Mouse (Mus musculus): ENCODE results near the gene Ocln. TPM values are rescaled to one million over a fixed set of nuclear protein-coding genes. Genes with fewer than 3 reads are reported as not detected.

Ocln gene
- polyA plus RNA-seq, 1 experiment from 2014 or later, result 7.8 TPM

DNA sequence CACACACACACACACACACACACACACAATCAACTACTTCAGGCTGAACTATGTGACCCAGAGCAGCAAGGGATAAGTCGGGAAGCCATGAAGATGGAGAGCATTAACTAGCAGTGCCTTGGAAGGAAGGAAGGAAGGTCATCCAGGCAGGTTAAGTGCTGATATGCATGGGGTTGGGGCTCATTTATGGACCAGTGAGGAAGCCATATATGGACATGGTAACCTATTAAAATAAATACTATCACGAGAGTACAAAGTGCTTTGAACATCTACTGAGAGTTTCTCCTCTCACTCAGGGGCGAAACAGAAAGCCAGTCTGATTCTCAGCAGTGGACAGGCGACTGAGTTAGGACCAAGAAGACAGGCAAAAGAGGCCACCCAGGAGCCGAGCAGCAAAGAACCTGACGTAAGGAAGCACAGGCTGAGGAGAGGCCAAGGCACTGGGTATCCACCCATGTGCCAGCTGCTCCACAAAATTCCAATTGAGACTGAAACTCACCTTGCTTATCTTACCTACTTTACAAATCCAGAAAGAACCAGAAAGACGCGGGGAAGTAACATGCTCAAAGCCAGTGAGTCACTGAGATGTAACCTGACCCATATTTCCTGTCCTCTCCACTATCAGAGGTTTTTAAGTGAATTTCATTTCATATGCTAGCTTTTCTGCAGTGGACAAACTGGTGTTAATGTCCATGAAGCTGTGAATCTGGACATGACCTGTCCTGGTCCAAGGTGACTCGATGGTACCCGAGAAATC is 9.3 kb downstream of the Ocln start:
- WGBS, result 72% methylated on average over 10 of the region's 10 CpGs
- no peak overlapping the region for H3K9ac ChIP-seq
- H3K4me2 ChIP-seq, result no peak overlapping the region
- no peaks in the 10 kb centered on the region for H3K4me1 ChIP-seq
- H3K9me3 ChIP-seq, result no peaks in the 10 kb centered on the region
- no peak overlapping the region for H3K4me3 ChIP-seq
- H3K27me3 ChIP-seq, result no peaks in the 10 kb centered on the region
- ATAC-seq (ENCODE audit: insufficient number of reproducible peaks, insufficient read depth, low FRiP score, low TSS enrichment, low read depth), result no peak
- H3K36me3 ChIP-seq, result no peaks in the 10 kb centered on the region
- no peak overlapping the region for H3K27ac ChIP-seq

- no peak for ATAC-seq (ENCODE audit: insufficient number of reproducible peaks, insufficient read depth, low FRiP score, low TSS enrichment, low read depth)
- Histone ChIP-seq H3K4me2 (no peak overlapping the region), H3K27ac (no peak overlapping the region), H3K36me3 (no peaks in the 10 kb centered on the region), H3K9ac (no peak overlapping the region), H3K4me3 (no peak overlapping the region), H3K4me1 (no peaks in the 10 kb centered on the region), H3K9me3 (no peaks in the 10 kb centered on the region), H3K27me3 (no peaks in the 10 kb centered on the region)
- 70% methylated on average over 3 of the region's 3 CpGs for WGBS
Observed at GRCm38 (mm10) chr13:100536149-100536548, 16.4 kb downstream of the Ocln start.

DNA sequence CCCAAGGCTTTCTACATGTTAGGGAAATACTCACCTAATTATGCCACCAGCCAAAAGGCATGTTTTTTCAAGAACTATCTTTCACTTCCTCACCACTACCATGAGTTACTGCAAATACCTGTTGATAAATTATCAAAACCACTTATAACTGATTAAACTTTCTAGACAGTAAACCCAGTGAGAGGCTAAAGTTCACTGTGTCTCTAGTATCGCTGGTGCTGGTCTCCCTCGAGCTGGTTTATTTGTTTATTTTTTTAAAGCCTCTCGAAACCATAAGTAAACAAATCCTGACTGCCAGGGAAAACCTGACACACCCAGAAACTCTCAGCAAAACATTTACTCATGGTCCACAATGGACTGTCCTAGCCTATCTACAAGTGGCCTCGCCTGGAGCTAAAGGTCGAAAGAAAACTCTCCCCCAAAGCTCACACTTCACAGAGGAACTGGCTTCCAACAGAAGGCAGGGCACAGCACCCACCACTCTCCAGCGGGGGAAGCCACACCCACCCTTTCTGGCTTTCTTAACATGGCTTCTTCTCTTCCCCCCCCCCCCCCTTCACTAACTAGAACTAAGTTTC is 19.6 kb downstream of the Ocln start:
- Histone ChIP-seq H3K36me3 (no peaks in the 10 kb centered on the region), H3K9ac (no peak overlapping the region), H3K4me2 (no peak overlapping the region), H3K27ac (no peak overlapping the region), H3K9me3 (no peaks in the 10 kb centered on the region), H3K27me3 (no peaks in the 10 kb centered on the region), H3K4me1 (no peaks in the 10 kb centered on the region), H3K4me3 (no peak overlapping the region)
- no peak for ATAC-seq (ENCODE audit: insufficient number of reproducible peaks, insufficient read depth, low FRiP score, low TSS enrichment, low read depth)
- WGBS, result 65% methylated on average over 6 of the region's 6 CpGs

DNA sequence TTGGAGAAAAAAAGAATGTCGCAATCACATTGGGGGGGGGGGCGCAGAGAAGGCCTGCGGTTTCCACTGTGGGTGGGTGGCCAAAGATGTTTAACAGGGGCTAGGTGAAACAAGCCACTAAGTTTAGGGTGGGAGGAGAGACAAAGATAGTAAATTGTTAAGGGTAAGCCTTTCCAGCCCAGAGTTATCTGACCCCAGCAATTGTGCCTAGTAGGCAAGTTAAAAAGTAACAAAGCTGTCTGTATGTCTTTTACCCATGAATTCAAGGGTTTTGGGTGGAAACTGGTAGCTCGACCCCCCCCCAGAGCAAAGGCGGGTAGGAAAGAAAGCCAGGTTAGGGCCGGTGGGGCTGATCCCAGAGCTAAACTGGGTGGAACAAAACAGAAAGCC is 25.9 kb downstream of the Ocln start:
- Histone ChIP-seq H3K27ac (no peak overlapping the region), H3K36me3 (no peaks in the 10 kb centered on the region), H3K4me1 (no peaks in the 10 kb centered on the region), H3K9me3 (no peaks in the 10 kb centered on the region), H3K4me3 (no peak overlapping the region), H3K9ac (no peak overlapping the region), H3K27me3 (no peaks in the 10 kb centered on the region), H3K4me2 (no peak overlapping the region)
- no peak for ATAC-seq (ENCODE audit: insufficient number of reproducible peaks, insufficient read depth, low FRiP score, low TSS enrichment, low read depth)
- WGBS, result 80% methylated on average over 6 of the region's 6 CpGs

GRCm38 (mm10) chr13:100525935-100526648 is 26.4 kb downstream of the Ocln start:
- H3K9ac ChIP-seq, result no peak overlapping the region
- H3K4me2 ChIP-seq, result no peak overlapping the region
- WGBS, result 82% methylated on average over 6 of the region's 6 CpGs
- no peaks in the 10 kb centered on the region for H3K4me1 ChIP-seq
- H3K27ac ChIP-seq, result no peak overlapping the region
- no peak for ATAC-seq (ENCODE audit: insufficient number of reproducible peaks, insufficient read depth, low FRiP score, low TSS enrichment, low read depth)
- no peaks in the 10 kb centered on the region for H3K27me3 ChIP-seq
- no peaks in the 10 kb centered on the region for H3K9me3 ChIP-seq
- H3K4me3 ChIP-seq, result no peak overlapping the region
- H3K36me3 ChIP-seq, result no peaks in the 10 kb centered on the region

GRCm38 (mm10) chr13:100524896-100525295 is 27.6 kb downstream of the Ocln start:
- Histone ChIP-seq H3K27ac (no peak overlapping the region), H3K9ac (no peak overlapping the region), H3K4me3 (no peak overlapping the region), H3K27me3 (no peaks in the 10 kb centered on the region), H3K4me1 (no peaks in the 10 kb centered on the region), H3K9me3 (no peaks in the 10 kb centered on the region), H3K4me2 (no peak overlapping the region), H3K36me3 (no peaks in the 10 kb centered on the region)
- 86% methylated on average over 6 of the region's 6 CpGs for WGBS
- no peak for ATAC-seq (ENCODE audit: insufficient number of reproducible peaks, insufficient read depth, low FRiP score, low TSS enrichment, low read depth)

GRCm38 (mm10) chr13:100523698-100524097 is 28.8 kb downstream of the Ocln start:
- 89% methylated on average over 2 of the region's 2 CpGs for WGBS
- H3K4me2 ChIP-seq, result no peak overlapping the region
- ATAC-seq (ENCODE audit: insufficient number of reproducible peaks, insufficient read depth, low FRiP score, low TSS enrichment, low read depth), result no peak
- no peak overlapping the region for H3K4me3 ChIP-seq
- no peak overlapping the region for H3K27ac ChIP-seq
- H3K27me3 ChIP-seq, result no peaks in the 10 kb centered on the region
- H3K9ac ChIP-seq, result no peak overlapping the region
- no peaks in the 10 kb centered on the region for H3K4me1 ChIP-seq
- H3K36me3 ChIP-seq, result no peaks in the 10 kb centered on the region
- no peaks in the 10 kb centered on the region for H3K9me3 ChIP-seq

- Histone ChIP-seq H3K4me2 (no peak overlapping the region), H3K4me1 (peaks cover 2% of the 10 kb centered on the region), H3K27ac (no peak overlapping the region), H3K9me3 (no peaks in the 10 kb centered on the region), H3K4me3 (no peak overlapping the region), H3K27me3 (no peaks in the 10 kb centered on the region), H3K36me3 (no peaks in the 10 kb centered on the region), H3K9ac (no peak overlapping the region)
- WGBS, result 80% methylated on average over 9 of the region's 9 CpGs
- no peak for ATAC-seq (ENCODE audit: insufficient number of reproducible peaks, insufficient read depth, low FRiP score, low TSS enrichment, low read depth)
Observed at GRCm38 (mm10) chr13:100521724-100522591, 30.6 kb downstream of the Ocln start.

DNA sequence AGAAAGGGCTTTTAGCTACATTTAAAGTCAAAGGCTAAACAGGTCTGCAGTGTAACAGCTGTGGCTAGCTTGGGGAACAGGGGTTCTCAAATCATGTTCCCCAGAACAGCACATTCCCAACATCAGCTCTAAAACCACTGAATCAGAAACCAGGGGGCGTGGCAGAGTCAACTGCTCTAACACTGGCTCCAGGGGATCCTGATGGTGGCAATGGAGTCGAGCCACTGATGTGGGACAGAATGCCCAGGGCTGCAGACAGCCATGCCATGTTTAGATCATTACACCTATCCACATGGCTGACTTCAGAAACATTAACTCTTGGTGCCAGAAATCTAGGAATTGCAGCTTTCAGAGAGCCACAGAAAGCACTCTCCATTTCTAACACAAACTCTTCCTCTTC is 33.4 kb downstream of the Ocln start:
- Histone ChIP-seq H3K9ac (no peak overlapping the region), H3K4me3 (no peak overlapping the region), H3K4me2 (no peak overlapping the region), H3K4me1 (peaks cover 11% of the 10 kb centered on the region), H3K36me3 (no peaks in the 10 kb centered on the region), H3K27me3 (no peaks in the 10 kb centered on the region), H3K27ac (no peak overlapping the region; the same call in 1 of the 2 replicates), H3K9me3 (no peaks in the 10 kb centered on the region)
- no peak for ATAC-seq (ENCODE audit: insufficient number of reproducible peaks, insufficient read depth, low FRiP score, low TSS enrichment, low read depth)
- 57% methylated on average over 2 of the region's 2 CpGs for WGBS

GRCm38 (mm10) chr13:100518191-100518590 is 34.3 kb downstream of the Ocln start:
- H3K27ac ChIP-seq, result peak overlapping the region; percentile 48; the same call in 1 of the 2 replicates
- no peak overlapping the region for H3K9ac ChIP-seq
- no peaks in the 10 kb centered on the region for H3K27me3 ChIP-seq
- no peaks in the 10 kb centered on the region for H3K9me3 ChIP-seq
- ATAC-seq (ENCODE audit: insufficient number of reproducible peaks, insufficient read depth, low FRiP score, low TSS enrichment, low read depth), result no peak
- H3K4me2 ChIP-seq, result no peak overlapping the region
- H3K36me3 ChIP-seq, result no peaks in the 10 kb centered on the region
- 72% methylated on average over 6 of the region's 6 CpGs for WGBS
- H3K4me1 ChIP-seq, result peaks cover 11% of the 10 kb centered on the region
- no peak overlapping the region for H3K4me3 ChIP-seq

GRCm38 (mm10) chr13:100517652-100518153 is 34.8 kb downstream of the Ocln start:
- H3K27ac ChIP-seq, result peak overlapping the region; percentile 48
- H3K4me3 ChIP-seq, result no peak overlapping the region
- H3K9me3 ChIP-seq, result no peaks in the 10 kb centered on the region
- peaks cover 11% of the 10 kb centered on the region for H3K4me1 ChIP-seq
- no peaks in the 10 kb centered on the region for H3K36me3 ChIP-seq
- no peak overlapping the region for H3K4me2 ChIP-seq
- no peak for ATAC-seq (ENCODE audit: insufficient number of reproducible peaks, insufficient read depth, low FRiP score, low TSS enrichment, low read depth)
- no peak overlapping the region for H3K9ac ChIP-seq
- WGBS, result 82% methylated on average over 6 of the region's 6 CpGs
- H3K27me3 ChIP-seq, result no peaks in the 10 kb centered on the region
